Mouse (Mus musculus): Measurements from ENCODE around the gene Stx5a. TPM values are rescaled to one million over a fixed set of nuclear protein-coding genes. Genes with fewer than 3 reads are reported as not detected.

The Stx5a gene
- polyA plus RNA-seq (2014; fragmentation: Illumina TruSeq; extraction: RNeasy Lipid Tissue Mini Kit (QIAGEN cat#74804); ENCODE audit: low read depth, low replicate concordance): 51.6 TPM

GRCm38 (mm10) chr19:8741243-8741869 is at the start of gene Stx5a:
Stx5a (plus strand) TSS chr19:8741413.

GRCm38 (mm10) chr19:8722907-8723573 is 18.2 kb upstream of the Stx5a start, which contains the start of gene Slc3a2:
Slc3a2 (minus strand) TSS chr19:8723369.

GRCm38 (mm10) chr19:8735389-8736159 is 5.6 kb upstream of the Stx5a start, which contains the start of gene Wdr74:
Wdr74 (plus strand) TSS chr19:8735827.

GRCm38 (mm10) chr19:8740603-8741002 is 610 bp upstream of the Stx5a start, which contains the start of gene 1700092M07Rik:
1700092M07Rik (plus strand) TSS chr19:8740718.

GRCm38 (mm10) chr19:8756635-8757387 is 15.6 kb downstream of the Stx5a start, which contains the start of gene Nxf1:
Nxf1 (plus strand) TSS chr19:8757073.

GRCm38 (mm10) chr19:8770567-8771270 is 29.5 kb downstream of the Stx5a start, which contains the start of gene Tmem223:
Tmem223 (plus strand) TSS chr19:8770996.

GRCm38 (mm10) chr19:8774086-8774835 is 33.0 kb downstream of the Stx5a start, which contains the start of gene Tmem179b:
Tmem179b (minus strand) TSS chr19:8774467.

GRCm38 (mm10) chr19:8786008-8786781 is 45.0 kb downstream of the Stx5a start, which contains the start of gene Taf6l:
Taf6l (minus strand) TSS chr19:8786417.

GRCm38 (mm10) chr19:8798264-8798946 is 57.2 kb downstream of the Stx5a start, which contains the start of gene Polr2g:
Polr2g (minus strand) TSS chr19:8798577.

GRCm38 (mm10) chr19:8802130-8802821 is 61.1 kb downstream of the Stx5a start, which contains the start of gene Zbtb3:
Zbtb3 (plus strand) TSS chr19:8802555.

Other genes starting within 250 kb of the Stx5a start
- gene Slc22a8, start 150.2 kb upstream of the Stx5a start, polyA plus RNA-seq (2014; fragmentation: Illumina TruSeq; extraction: RNeasy Lipid Tissue Mini Kit (QIAGEN cat#74804); ENCODE audit: low read depth, low replicate concordance): 0.65 TPM
- not detected for gene Slc22a6, start 123.4 kb upstream of the Stx5a start, polyA plus RNA-seq (2014; fragmentation: Illumina TruSeq; extraction: RNeasy Lipid Tissue Mini Kit (QIAGEN cat#74804); ENCODE audit: low read depth, low replicate concordance)
- not detected for gene Chrm1, start 77.6 kb upstream of the Stx5a start, polyA plus RNA-seq (2014; fragmentation: Illumina TruSeq; extraction: RNeasy Lipid Tissue Mini Kit (QIAGEN cat#74804); ENCODE audit: low read depth, low replicate concordance)
- 53.3 TPM for gene Slc3a2, start 18.0 kb upstream of the Stx5a start, polyA plus RNA-seq (2014; fragmentation: Illumina TruSeq; extraction: RNeasy Lipid Tissue Mini Kit (QIAGEN cat#74804); ENCODE audit: low read depth, low replicate concordance)
- gene Wdr74, start 5.6 kb upstream of the Stx5a start, polyA plus RNA-seq (2014; fragmentation: Illumina TruSeq; extraction: RNeasy Lipid Tissue Mini Kit (QIAGEN cat#74804); ENCODE audit: low read depth, low replicate concordance): 21.9 TPM
- gene 1700092M07Rik, start 695 bp upstream of the Stx5a start, polyA plus RNA-seq (2014; fragmentation: Illumina TruSeq; extraction: RNeasy Lipid Tissue Mini Kit (QIAGEN cat#74804); ENCODE audit: low read depth, low replicate concordance): not detected
- gene Nxf1, start 15.7 kb downstream of the Stx5a start, polyA plus RNA-seq (2014; fragmentation: Illumina TruSeq; extraction: RNeasy Lipid Tissue Mini Kit (QIAGEN cat#74804); ENCODE audit: low read depth, low replicate concordance): 80.9 TPM
- gene Tmem223, start 29.6 kb downstream of the Stx5a start, polyA plus RNA-seq (2014; fragmentation: Illumina TruSeq; extraction: RNeasy Lipid Tissue Mini Kit (QIAGEN cat#74804); ENCODE audit: low read depth, low replicate concordance): 132 TPM
- 18.0 TPM for gene Tmem179b, start 33.1 kb downstream of the Stx5a start, polyA plus RNA-seq (2014; fragmentation: Illumina TruSeq; extraction: RNeasy Lipid Tissue Mini Kit (QIAGEN cat#74804); ENCODE audit: low read depth, low replicate concordance)
- gene Taf6l, start 45.0 kb downstream of the Stx5a start, polyA plus RNA-seq (2014; fragmentation: Illumina TruSeq; extraction: RNeasy Lipid Tissue Mini Kit (QIAGEN cat#74804); ENCODE audit: low read depth, low replicate concordance): 4.8 TPM
- 84.7 TPM for gene Polr2g, start 57.2 kb downstream of the Stx5a start, polyA plus RNA-seq (2014; fragmentation: Illumina TruSeq; extraction: RNeasy Lipid Tissue Mini Kit (QIAGEN cat#74804); ENCODE audit: low read depth, low replicate concordance)
- 1.9 TPM for gene Zbtb3, start 61.1 kb downstream of the Stx5a start, polyA plus RNA-seq (2014; fragmentation: Illumina TruSeq; extraction: RNeasy Lipid Tissue Mini Kit (QIAGEN cat#74804); ENCODE audit: low read depth, low replicate concordance)
- 19.7 TPM for gene Ttc9c, start 77.9 kb downstream of the Stx5a start, polyA plus RNA-seq (2014; fragmentation: Illumina TruSeq; extraction: RNeasy Lipid Tissue Mini Kit (QIAGEN cat#74804); ENCODE audit: low read depth, low replicate concordance)
- gene Hnrnpul2, start 78.6 kb downstream of the Stx5a start, polyA plus RNA-seq (2014; fragmentation: Illumina TruSeq; extraction: RNeasy Lipid Tissue Mini Kit (QIAGEN cat#74804); ENCODE audit: low read depth, low replicate concordance): 53.1 TPM
- not detected for gene AC129217.1, start 88.4 kb downstream of the Stx5a start, polyA plus RNA-seq (2014; fragmentation: Illumina TruSeq; extraction: RNeasy Lipid Tissue Mini Kit (QIAGEN cat#74804); ENCODE audit: low read depth, low replicate concordance)
- 28.4 TPM for gene Bscl2, start 96.1 kb downstream of the Stx5a start, polyA plus RNA-seq (2014; fragmentation: Illumina TruSeq; extraction: RNeasy Lipid Tissue Mini Kit (QIAGEN cat#74804); ENCODE audit: low read depth, low replicate concordance)
- not detected for gene Gng3, start 97.8 kb downstream of the Stx5a start, polyA plus RNA-seq (2014; fragmentation: Illumina TruSeq; extraction: RNeasy Lipid Tissue Mini Kit (QIAGEN cat#74804); ENCODE audit: low read depth, low replicate concordance)
- gene Lrrn4cl, start 109.4 kb downstream of the Stx5a start, polyA plus RNA-seq (2014; fragmentation: Illumina TruSeq; extraction: RNeasy Lipid Tissue Mini Kit (QIAGEN cat#74804); ENCODE audit: low read depth, low replicate concordance): 3.0 TPM
- 129 TPM for gene Ubxn1, start 130.1 kb downstream of the Stx5a start, polyA plus RNA-seq (2014; fragmentation: Illumina TruSeq; extraction: RNeasy Lipid Tissue Mini Kit (QIAGEN cat#74804); ENCODE audit: low read depth, low replicate concordance)
- gene Uqcc3, start 139.5 kb downstream of the Stx5a start, polyA plus RNA-seq (2014; fragmentation: Illumina TruSeq; extraction: RNeasy Lipid Tissue Mini Kit (QIAGEN cat#74804); ENCODE audit: low read depth, low replicate concordance): 58.9 TPM
- 0.76 TPM for gene Lbhd1, start 142.3 kb downstream of the Stx5a start, polyA plus RNA-seq (2014; fragmentation: Illumina TruSeq; extraction: RNeasy Lipid Tissue Mini Kit (QIAGEN cat#74804); ENCODE audit: low read depth, low replicate concordance)
- gene Gm49403, start 142.5 kb downstream of the Stx5a start, polyA plus RNA-seq (2014; fragmentation: Illumina TruSeq; extraction: RNeasy Lipid Tissue Mini Kit (QIAGEN cat#74804); ENCODE audit: low read depth, low replicate concordance): not detected
- 33.7 TPM for gene 1810009A15Rik, start 147.4 kb downstream of the Stx5a start, polyA plus RNA-seq (2014; fragmentation: Illumina TruSeq; extraction: RNeasy Lipid Tissue Mini Kit (QIAGEN cat#74804); ENCODE audit: low read depth, low replicate concordance)
- not detected for gene Gm49416, start 147.5 kb downstream of the Stx5a start, polyA plus RNA-seq (2014; fragmentation: Illumina TruSeq; extraction: RNeasy Lipid Tissue Mini Kit (QIAGEN cat#74804); ENCODE audit: low read depth, low replicate concordance)
- gene Ints5, start 151.6 kb downstream of the Stx5a start, polyA plus RNA-seq (2014; fragmentation: Illumina TruSeq; extraction: RNeasy Lipid Tissue Mini Kit (QIAGEN cat#74804); ENCODE audit: low read depth, low replicate concordance): 8.8 TPM
- 55.4 TPM for gene Ganab, start 156.7 kb downstream of the Stx5a start, polyA plus RNA-seq (2014; fragmentation: Illumina TruSeq; extraction: RNeasy Lipid Tissue Mini Kit (QIAGEN cat#74804); ENCODE audit: low read depth, low replicate concordance)
- 39.6 TPM for gene B3gat3, start 179.0 kb downstream of the Stx5a start, polyA plus RNA-seq (2014; fragmentation: Illumina TruSeq; extraction: RNeasy Lipid Tissue Mini Kit (QIAGEN cat#74804); ENCODE audit: low read depth, low replicate concordance)
- gene Rom1, start 187.9 kb downstream of the Stx5a start, polyA plus RNA-seq (2014; fragmentation: Illumina TruSeq; extraction: RNeasy Lipid Tissue Mini Kit (QIAGEN cat#74804); ENCODE audit: low read depth, low replicate concordance): 19.5 TPM
- 11.8 TPM for gene Eml3, start 188.1 kb downstream of the Stx5a start, polyA plus RNA-seq (2014; fragmentation: Illumina TruSeq; extraction: RNeasy Lipid Tissue Mini Kit (QIAGEN cat#74804); ENCODE audit: low read depth, low replicate concordance)
- 34.6 TPM for gene Mta2, start 200.5 kb downstream of the Stx5a start, polyA plus RNA-seq (2014; fragmentation: Illumina TruSeq; extraction: RNeasy Lipid Tissue Mini Kit (QIAGEN cat#74804); ENCODE audit: low read depth, low replicate concordance)
- gene Tut1, start 212.4 kb downstream of the Stx5a start, polyA plus RNA-seq (2014; fragmentation: Illumina TruSeq; extraction: RNeasy Lipid Tissue Mini Kit (QIAGEN cat#74804); ENCODE audit: low read depth, low replicate concordance): 9.8 TPM
- 285 TPM for gene Eef1g, start 225.6 kb downstream of the Stx5a start, polyA plus RNA-seq (2014; fragmentation: Illumina TruSeq; extraction: RNeasy Lipid Tissue Mini Kit (QIAGEN cat#74804); ENCODE audit: low read depth, low replicate concordance)
- gene Ahnak, start 247.9 kb downstream of the Stx5a start, polyA plus RNA-seq (2014; fragmentation: Illumina TruSeq; extraction: RNeasy Lipid Tissue Mini Kit (QIAGEN cat#74804); ENCODE audit: low read depth, low replicate concordance): 84.3 TPM

Data from heart, adult 10 weeks (tissue).